Mouse (Mus musculus): ENCODE results near the gene Stxbp1.

The Stxbp1 gene

GRCm38 (mm10) chr2:32788581-32788980, 58.5 kb downstream of the Stxbp1 start:
- DNase-seq (ENCODE audit: low spot score): no peak

DNA sequence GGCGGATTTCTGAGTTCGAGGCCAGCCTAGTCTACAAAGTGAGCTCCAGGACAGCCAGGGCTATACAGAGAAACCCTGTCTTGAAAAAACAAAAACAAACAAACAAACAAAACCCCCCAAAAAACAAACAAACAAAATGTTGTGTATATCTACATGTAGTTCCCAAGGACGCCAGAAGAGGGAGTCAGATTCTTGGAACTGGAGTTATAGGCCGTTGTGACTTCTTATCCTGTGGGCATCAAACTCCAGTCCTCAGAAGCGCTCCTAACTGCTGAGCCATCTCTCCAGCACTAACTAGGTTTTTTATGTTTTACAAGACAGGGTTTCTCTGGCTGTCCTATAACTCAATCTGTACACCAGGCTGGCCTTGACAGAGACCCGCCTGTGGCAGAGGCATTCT, 59.9 kb downstream of the Stxbp1 start:
- no peak for DNase-seq (ENCODE audit: low spot score)

GRCm38 (mm10) chr2:32784048-32784681, 62.9 kb downstream of the Stxbp1 start, which contains the start of gene Cfap157:
TSS of gene Cfap157 (minus strand) at chr2:32784428.
- DNase-seq (ENCODE audit: low spot score): no peak

DNA sequence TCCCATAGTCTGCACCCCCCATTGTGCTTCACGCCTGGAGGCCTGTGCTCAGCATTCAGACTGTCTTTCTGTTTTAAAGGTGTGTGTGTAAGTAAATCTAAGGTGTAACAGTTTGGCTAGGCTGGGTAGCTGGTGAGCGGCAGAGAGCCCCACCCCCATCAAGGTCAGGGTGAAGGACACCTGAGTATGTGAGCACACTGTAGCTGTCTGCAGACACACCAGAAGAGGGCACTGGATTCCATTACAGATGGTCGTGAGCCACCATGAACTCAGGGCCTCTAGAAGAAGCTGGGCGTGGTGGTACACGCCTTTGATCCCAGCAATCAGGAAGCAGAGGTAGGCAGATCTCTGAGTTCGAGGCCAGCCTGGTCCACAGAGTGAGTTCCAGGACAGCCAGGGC, 65.3 kb downstream of the Stxbp1 start:
- DNase-seq (ENCODE audit: low spot score): no peak

DNA sequence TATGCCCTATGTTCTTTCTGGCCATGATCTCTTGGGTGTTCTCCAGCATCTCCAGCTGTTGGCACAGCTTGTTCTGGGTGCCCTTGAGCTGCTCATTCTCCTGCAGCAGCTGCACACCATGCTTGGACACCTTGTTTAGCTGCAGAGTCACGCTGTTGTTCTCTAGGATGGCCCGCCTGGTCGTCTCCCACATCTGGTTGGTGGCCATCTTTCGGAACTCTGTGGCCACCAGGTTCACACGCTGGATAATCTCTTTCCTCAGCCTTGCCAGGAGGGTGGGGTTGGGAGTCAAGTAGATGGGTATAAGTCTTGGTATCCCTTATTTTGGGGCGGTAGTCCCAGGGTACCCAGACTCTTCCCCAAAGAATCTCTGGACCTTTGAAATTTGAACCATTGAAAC, 67.3 kb downstream of the Stxbp1 start:
- no peak for DNase-seq (ENCODE audit: low spot score)

DNA sequence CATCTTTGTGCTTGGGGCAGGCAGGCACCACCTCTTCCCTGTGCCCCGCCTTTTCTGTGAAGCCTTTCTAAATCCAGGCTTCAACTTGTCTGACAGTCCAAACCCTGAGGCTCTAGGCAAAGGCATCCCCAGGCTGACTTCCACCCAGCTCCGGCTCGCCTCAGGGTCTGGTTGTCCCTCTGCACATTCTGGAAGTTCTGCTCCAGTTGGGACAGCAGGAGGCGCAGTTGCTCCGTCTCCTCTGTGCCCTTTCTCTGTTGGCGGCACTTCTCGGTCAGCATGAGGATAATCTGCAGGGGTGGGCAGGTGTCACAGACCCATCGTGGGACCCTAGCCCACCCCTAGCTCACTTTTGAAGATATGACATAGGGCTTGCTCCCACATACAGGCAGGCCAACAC, 67.9 kb downstream of the Stxbp1 start:
- peak; percentile 55 for DNase-seq (ENCODE audit: low spot score)

GRCm38 (mm10) chr2:32778081-32778480, 69.0 kb downstream of the Stxbp1 start:
- no peak for DNase-seq (ENCODE audit: low spot score)

- no peak for DNase-seq (ENCODE audit: low spot score)
Measured at GRCm38 (mm10) chr2:32776192-32776591, 70.9 kb downstream of the Stxbp1 start.

DNA sequence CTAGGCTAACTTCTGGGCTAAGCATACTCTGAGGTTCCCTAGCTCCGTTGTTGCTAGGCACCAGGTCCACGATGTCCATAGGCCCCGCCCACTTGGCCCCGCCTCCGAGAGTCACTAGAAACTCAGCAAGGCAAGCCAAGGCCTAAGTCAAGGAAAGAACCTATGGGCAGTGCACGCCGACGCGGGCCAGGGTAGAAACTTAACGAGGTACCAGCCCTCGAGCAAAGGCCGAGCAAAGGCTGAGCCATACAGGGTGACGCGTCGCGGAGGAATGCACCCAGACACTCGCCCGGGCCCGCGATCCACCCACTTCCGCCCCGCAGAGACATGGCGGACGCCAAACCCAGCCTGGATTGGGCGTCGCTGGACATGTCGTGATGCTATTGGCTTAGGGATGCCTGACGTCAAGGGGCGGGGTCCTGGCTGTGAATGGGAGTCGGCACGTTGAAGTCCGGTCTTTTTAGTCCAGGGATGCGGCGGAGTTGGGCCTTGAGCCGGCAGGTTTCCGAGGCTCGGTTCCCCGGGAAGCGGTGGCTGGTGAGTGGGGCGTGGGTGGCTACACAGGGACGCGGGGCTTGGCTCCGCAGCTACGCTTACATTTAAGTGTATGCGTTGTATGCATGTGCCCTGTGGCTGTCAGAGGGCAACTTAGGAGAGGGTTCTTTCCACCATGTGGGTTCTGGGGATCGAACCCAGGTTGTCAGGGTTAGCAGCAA, 71.5 kb downstream of the Stxbp1 start, which contains the start of the genes Ttc16 and Ptrh1:
Gene Ttc16 (minus strand): TSS at position 275 of the 716 bp plus-strand sequence.
Gene Ptrh1 (plus strand): TSS at position 428 of the 716 bp plus-strand sequence.
- peak; percentile 97 for DNase-seq (ENCODE audit: low spot score)

DNA sequence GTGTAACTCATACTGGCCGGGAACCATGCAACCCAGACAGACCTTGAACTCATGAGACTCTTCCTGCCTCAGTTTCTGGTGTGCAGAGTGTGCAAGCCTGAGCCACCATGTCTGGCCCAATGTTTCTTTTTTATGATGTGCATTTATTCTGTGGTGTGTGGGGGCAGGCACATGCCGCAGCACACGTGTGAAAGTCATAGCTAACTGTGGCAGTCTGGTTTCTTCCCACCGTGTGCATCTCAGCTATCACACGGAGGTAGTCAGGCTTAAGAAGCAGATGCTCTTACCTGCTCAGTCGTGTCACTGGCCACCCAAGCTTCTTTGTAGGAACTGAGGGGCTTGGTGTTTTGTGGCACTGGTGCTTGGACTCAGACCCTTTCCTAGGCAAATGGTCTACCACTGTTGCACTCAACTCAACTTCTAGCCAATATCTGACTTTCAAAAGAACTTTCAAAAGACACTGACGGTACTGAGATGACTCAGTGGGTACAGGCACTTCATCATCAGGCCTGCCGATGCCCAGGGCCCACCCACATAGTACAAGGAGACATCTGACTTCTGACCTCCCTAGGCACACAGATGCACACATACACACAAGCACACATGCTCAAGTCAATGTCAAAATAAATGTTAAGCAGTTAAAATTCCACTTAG, 74.3 kb downstream of the Stxbp1 start:
- DNase-seq (ENCODE audit: low spot score): no peak

- no peak for DNase-seq (ENCODE audit: low spot score)
Measured at GRCm38 (mm10) chr2:32771886-32772285, 75.2 kb downstream of the Stxbp1 start.

DNA sequence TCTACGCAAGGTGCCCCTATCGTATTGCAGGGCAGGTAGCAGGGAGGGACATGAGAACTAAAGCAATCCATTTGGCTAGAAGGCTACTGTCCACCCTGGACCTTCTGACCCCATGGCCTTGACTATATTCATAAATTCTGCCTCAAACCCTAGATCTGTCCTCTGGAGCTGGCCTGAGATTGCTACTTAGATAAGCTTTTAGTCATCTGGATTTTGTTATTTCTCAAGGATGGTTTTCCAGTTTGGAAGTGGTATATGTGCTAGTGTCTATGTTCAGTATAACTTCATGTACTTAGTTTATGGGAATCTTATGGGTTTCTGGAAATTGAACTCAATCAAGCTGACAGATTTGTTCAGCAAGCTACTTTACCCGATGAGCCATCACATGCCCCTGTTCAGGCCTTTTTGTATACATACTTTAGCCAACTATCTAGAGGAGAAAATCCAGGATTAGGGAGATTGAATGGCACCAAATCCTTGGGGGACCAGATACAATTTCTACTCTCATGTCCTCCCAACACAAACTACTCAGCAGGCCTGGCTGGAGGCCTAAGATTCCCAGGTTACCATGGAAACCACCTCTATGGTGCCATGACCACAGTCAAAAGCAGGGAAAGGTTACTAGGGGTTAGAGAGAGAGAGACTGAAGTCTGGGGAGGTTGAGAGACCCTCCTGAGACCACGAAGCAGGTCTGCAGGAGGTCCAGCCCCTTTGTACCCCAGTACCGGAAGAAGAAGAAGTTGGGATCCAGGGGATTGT, 77.5 kb downstream of the Stxbp1 start:
- no peak for DNase-seq (ENCODE audit: low spot score)

DNA sequence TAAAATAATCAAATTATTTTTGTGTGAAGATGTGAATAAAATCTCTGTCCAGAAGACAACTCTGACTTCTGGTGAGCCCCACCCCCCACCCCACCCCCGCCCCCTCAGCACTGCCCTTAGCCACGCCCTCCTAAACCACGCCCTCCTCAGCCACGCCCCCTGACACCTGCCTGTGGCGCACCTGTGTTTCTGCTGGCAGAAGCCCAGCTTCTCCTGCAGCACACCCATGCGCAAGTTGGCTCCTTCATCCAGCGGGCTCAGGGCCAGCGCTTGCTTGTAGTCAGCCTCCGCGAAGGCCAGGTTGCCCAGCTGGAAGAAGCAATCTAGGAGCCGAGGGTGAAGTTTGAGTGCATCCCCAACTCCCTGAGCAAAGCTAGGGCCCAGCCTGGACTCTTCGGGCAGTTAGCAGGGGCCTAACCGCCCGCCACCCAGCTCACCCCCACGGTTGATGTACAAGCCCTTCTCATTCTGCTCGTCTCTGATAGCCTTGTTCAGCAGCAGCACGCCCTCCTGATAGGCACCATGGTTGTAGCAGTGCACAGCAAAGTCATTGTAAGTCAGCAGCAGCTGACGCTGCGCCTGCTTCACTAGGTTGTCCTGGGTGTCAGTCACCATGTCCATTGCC, 78.3 kb downstream of the Stxbp1 start:
- no peak for DNase-seq (ENCODE audit: low spot score)

DNA sequence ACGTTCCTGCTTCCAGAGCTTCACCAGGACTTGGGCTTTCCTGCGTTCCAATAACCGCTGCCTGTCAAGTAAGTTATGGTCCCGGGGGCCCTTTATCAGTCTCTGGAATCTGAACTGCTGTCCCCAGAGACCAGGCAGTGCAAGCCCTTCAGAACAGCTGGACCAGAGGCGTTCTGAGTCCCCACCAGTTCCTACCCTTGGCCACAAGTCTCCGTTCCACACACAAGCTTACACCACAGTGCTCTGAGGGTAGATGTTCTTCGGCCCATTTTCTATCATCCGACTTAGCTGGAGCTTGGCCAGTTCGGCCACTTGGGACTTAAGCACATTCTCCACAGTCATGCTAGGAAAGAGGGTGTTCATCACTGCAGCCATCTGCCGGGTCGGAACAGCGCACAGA, 79.8 kb downstream of the Stxbp1 start:
- DNase-seq (ENCODE audit: low spot score): no peak

- DNase-seq (ENCODE audit: low spot score): no peak
Measured at GRCm38 (mm10) chr2:32763353-32763752, 83.7 kb downstream of the Stxbp1 start.

DNA sequence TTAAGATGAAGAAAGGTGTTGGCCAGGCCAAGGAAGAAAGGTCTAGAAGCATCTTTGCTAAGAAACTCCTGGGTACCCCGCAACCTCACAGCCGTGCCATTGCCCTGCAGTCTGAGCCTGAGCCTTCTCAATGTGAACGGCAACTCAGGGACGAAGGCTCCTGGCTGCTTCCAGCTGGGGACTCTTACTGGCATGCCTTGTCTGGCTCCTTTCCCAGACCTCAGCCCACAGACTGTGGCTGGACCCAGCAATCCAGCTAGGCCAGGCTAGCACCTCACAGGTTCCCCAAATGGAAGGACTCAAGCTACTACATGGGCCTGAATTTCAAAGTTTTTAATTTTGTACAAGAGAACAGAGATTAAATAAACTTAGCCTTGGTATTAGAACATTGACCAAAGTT, 85.2 kb downstream of the Stxbp1 start:
- DNase-seq (ENCODE audit: low spot score): no peak

DNA sequence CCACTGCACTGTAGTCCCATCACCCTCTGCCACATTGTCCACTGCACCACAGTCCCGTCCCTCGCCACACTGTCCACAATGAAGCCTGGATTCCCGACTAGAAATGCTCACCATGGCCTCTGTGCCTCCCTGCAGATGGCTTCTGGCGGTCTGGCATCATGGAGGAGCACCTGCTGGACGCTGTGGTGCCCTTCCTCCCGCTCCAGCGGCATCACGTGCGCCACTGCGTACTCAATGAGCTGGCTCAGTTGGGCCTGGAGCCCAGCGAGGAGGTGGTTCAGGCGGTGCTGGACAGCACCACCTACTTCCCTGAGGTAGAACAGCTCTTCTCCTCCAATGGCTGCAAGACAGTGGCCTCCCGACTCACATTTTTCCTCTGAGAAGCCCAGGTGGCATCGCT, 85.7 kb downstream of the Stxbp1 start:
- DNase-seq (ENCODE audit: low spot score): no peak

- DNase-seq (ENCODE audit: low spot score): no peak
Measured at GRCm38 (mm10) chr2:32759001-32759400, 88.0 kb downstream of the Stxbp1 start.

GRCm38 (mm10) chr2:32758503-32758902, 88.5 kb downstream of the Stxbp1 start:
- no peak for DNase-seq (ENCODE audit: low spot score)

- peak; percentile 98 for DNase-seq (ENCODE audit: low spot score)
Measured at GRCm38 (mm10) chr2:32757056-32757845, 89.8 kb downstream of the Stxbp1 start, which contains the start of gene Tor2a. TSS of gene Tor2a (plus strand) at chr2:32757234.

DNA sequence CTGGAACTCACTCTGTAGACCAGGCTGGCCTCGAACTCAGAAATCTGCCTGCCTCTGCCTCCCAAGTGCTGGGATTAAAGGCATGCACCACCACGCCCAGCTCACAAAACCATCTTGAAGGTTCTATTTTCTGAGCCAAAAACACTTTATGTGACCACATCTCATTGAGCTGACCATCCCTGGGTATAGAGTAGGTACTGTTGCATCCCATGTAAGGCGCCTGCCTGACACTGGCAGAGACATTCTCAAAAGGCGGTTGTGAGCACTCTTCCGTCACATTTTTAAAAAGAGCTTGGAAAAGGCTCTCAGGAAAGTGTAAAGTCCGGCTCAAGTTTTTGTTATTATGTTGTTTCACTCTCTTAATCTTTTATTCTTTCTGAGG, 90.4 kb downstream of the Stxbp1 start:
- DNase-seq (ENCODE audit: low spot score): no peak

Measured in layer of hippocampus, adult 11-12 months (tissue).